Mouse (Mus musculus): ENCODE data around the gene Pdcd11.

GRCm38 (mm10) chr19:47180011-47180410 is 89.4 kb downstream of the Pdcd11 start:
- TF ChIP-seq ZC3H11A (IDR thresholded peaks at IDR 0.05; ENCODE audit: borderline replicate concordance, low read depth, low read length), result no peak
- no peak for TF ChIP-seq ZNF384 (IDR thresholded peaks at IDR 0.05; ENCODE audit: low read depth, low read length)
- no peak for TF ChIP-seq CHD2 (IDR thresholded peaks at IDR 0.05; ENCODE audit: low read depth, low read length)
